Mouse (Mus musculus) forebrain, embryonic 15.5 days (tissue): Measurements from ENCODE around the gene Bsg. TPM values are rescaled to one million over a fixed set of nuclear protein-coding genes. Genes with fewer than 3 reads are reported as not detected.
A peak's percentile ranks its signal among the peaks of the same experiment; 100 is the strongest.
"Not testable (repeated sequence)": the region's sequence is repeated elsewhere in the genome, so short reads cannot be mapped to it uniquely, and the experiment has no call there.

Experiments used
- ATAC-seq: fragments of 200-750 bp; cut with Nextera tagmentation; replicated peaks from 2 replicates; pipeline ENCODE4 v1.8.0; 2017; ENCODE audit warnings: mild to moderate bottlenecking, moderate TSS enrichment, moderate library complexity
- H3K27ac ChIP-seq: fragments of 300-500 bp; sonication (generic); replicated peaks from 2 replicates; pipeline ENCODE4 v1.5.1; 2015; ENCODE audit warnings: mild to moderate bottlenecking, inconsistent platforms
- H3K27me3 ChIP-seq: fragments of 300-500 bp; sonication (generic); 2 replicates; pipeline ENCODE4 v1.6.1; 2015; ENCODE audit warnings: inconsistent platforms
- H3K36me3 ChIP-seq: fragments of 300-500 bp; sonication (generic); 2 replicates; pipeline ENCODE4 v1.6.1; 2015; ENCODE audit warnings: mild to moderate bottlenecking, inconsistent platforms
- H3K4me1 ChIP-seq: fragments of 300-500 bp; sonication (generic); 2 replicates; pipeline ENCODE4 v1.6.1; 2015; ENCODE audit warnings: inconsistent platforms
- H3K4me2 ChIP-seq: fragments of 300-500 bp; sonication (generic); replicated peaks from 2 replicates; pipeline ENCODE4 v1.6.1; 2015; ENCODE audit warnings: mild to moderate bottlenecking, inconsistent platforms
- H3K4me3 ChIP-seq: fragments of 300-500 bp; sonication (generic); 2 replicates; pipeline ENCODE4 v1.5.1; 2015; ENCODE audit warnings: mild to moderate bottlenecking, inconsistent platforms
- H3K9ac ChIP-seq: fragments of 300-500 bp; sonication (generic); replicated peaks from 2 replicates; pipeline ENCODE4 v1.6.1; 2015; ENCODE audit warnings: mild to moderate bottlenecking, inconsistent platforms
- H3K9me3 ChIP-seq: fragments of 300-500 bp; sonication (generic); 2 replicates; pipeline ENCODE4 v1.6.1; 2016; ENCODE audit warnings: inconsistent platforms
- WGBS: fragments of 180-500 bp; shearing (Covaris S2); methylation state at CpG from one replicate; pipeline ENCODE4 v1.1.7; 2015; ENCODE audit warnings: mixed read lengths; 5-methylcytosine and 5-hydroxymethylcytosine counted together
- polyA plus RNA-seq: library from polyadenylated mRNA; unstranded; fragments of >200 nt; fragmentation: Nextera tagmentation; extraction: Ambion mirVana; gene quantifications from 2 replicates; pipeline ENCODE4 v1.2.1, GENCODE M21; 2015

Bsg gene
- polyA plus RNA-seq, 1 experiment from 2014 or later = 728 TPM

GRCm38 (mm10) chr10:79745898-79746773, 41.8 kb downstream of the Bsg start, which contains the start of gene Polrmt:
Gene Polrmt (minus strand): TSS chr10:79746581.
- H3K9ac ChIP-seq = peak within 1 kb of the TSS; percentile 56
- peaks cover 12% of the 10 kb centered on the region for H3K4me1 ChIP-seq
- peak within 1 kb of the TSS; percentile 58 for H3K4me2 ChIP-seq
- peak; percentile 98 for ATAC-seq
- H3K27me3 ChIP-seq = no peaks in the 10 kb centered on the region
- H3K27ac ChIP-seq = peak within 1 kb of the TSS; percentile 47; the same call in 1 of the 2 replicates
- H3K36me3 ChIP-seq = peaks cover 28% of the 10 kb centered on the region
- H3K4me3 ChIP-seq = peak within 1 kb of the TSS; percentile 57
- H3K9me3 ChIP-seq = no peaks in the 10 kb centered on the region
- WGBS = 3% methylated on average over 38 of the region's 38 CpGs

- H3K4me3 ChIP-seq = peak overlapping the region; percentile 57
- H3K27ac ChIP-seq = peak overlapping the region; percentile 47; the same call in 1 of the 2 replicates
- H3K27me3 ChIP-seq = no peaks in the 10 kb centered on the region
Observed at GRCm38 (mm10) chr10:79746774-79747151, 42.5 kb downstream of the Bsg start.

GRCm38 (mm10) chr10:79748496-79748895, 44.2 kb downstream of the Bsg start:
- H3K27ac ChIP-seq = no peak overlapping the region
- no peak overlapping the region for H3K9ac ChIP-seq
- WGBS = 75% methylated on average over 6 of the region's 6 CpGs
- no peaks in the 10 kb centered on the region for H3K9me3 ChIP-seq
- peaks cover 9% of the 10 kb centered on the region for H3K36me3 ChIP-seq
- H3K27me3 ChIP-seq = no peaks in the 10 kb centered on the region
- H3K4me3 ChIP-seq = no peak overlapping the region
- H3K4me1 ChIP-seq = peaks cover 12% of the 10 kb centered on the region
- no peak overlapping the region for H3K4me2 ChIP-seq
- no peak for ATAC-seq

More at GRCm38 (mm10) chr10:79746774-79747151, 42.5 kb downstream of the Bsg start:
- Histone ChIP-seq H3K36me3 (peaks cover 22% of the 10 kb centered on the region), H3K9me3 (no peaks in the 10 kb centered on the region), H3K4me2 (peak overlapping the region; percentile 41), H3K9ac (no peak overlapping the region), H3K4me1 (peaks cover 12% of the 10 kb centered on the region)
- WGBS = 25% methylated on average over 6 of the region's 6 CpGs
- peak; percentile 71 for ATAC-seq

- WGBS = under 1% methylated on average over 36 of the region's 36 CpGs
Observed at GRCm38 (mm10) chr10:79754856-79755516, 50.7 kb downstream of the Bsg start, which contains the start of gene Fgf22. Gene Fgf22 (plus strand): TSS chr10:79755076.

DNA sequence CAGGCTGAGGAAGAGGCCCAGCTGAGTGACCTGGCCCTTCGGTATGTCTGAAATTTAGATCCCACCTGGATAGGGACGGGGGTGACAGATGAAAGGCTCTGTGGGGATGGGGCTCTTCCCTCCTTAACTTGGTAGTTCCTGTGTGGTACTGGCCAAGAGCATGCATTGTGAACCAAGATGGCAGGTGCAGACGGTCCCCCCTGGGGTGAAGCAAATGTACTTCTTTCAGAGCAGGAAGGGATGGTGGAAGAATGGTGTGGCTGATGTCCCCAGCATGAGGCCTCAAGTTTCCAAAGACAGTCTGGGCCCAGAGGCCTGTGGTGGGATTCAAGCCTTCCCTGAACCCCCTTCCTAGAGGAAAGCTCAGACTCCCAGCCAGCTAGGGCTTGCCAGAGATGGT, 51.6 kb downstream of the Bsg start:
- Histone ChIP-seq H3K4me3 (no peak overlapping the region), H3K27me3 (no peaks in the 10 kb centered on the region), H3K9ac (no peak overlapping the region), H3K36me3 (peaks cover 37% of the 10 kb centered on the region), H3K4me1 (peaks cover 9% of the 10 kb centered on the region; the same call in 1 of the 2 replicates), H3K27ac (no peak overlapping the region), H3K4me2 (no peak overlapping the region), H3K9me3 (no peaks in the 10 kb centered on the region)
- 81% methylated on average over 3 of the region's 3 CpGs for WGBS
- ATAC-seq = no peak

More at GRCm38 (mm10) chr10:79754856-79755516, 50.7 kb downstream of the Bsg start, which contains the start of gene Fgf22:
- Histone ChIP-seq H3K27me3 (no peaks in the 10 kb centered on the region), H3K9me3 (no peaks in the 10 kb centered on the region), H3K4me1 (peaks cover 9% of the 10 kb centered on the region; the same call in 1 of the 2 replicates), H3K4me3 (peak within 1 kb of the TSS; percentile 41), H3K36me3 (peaks cover 32% of the 10 kb centered on the region), H3K9ac (peak within 1 kb of the TSS; percentile 36; the same call in 1 of the 2 replicates), H3K27ac (no peak within 1 kb of the TSS), H3K4me2 (peak within 1 kb of the TSS; percentile 74)
- ATAC-seq = peak; percentile 74

- Histone ChIP-seq H3K27ac (no peak overlapping the region), H3K27me3 (no peaks in the 10 kb centered on the region), H3K4me1 (peaks cover 9% of the 10 kb centered on the region; the same call in 1 of the 2 replicates), H3K9me3 (no peaks in the 10 kb centered on the region), H3K9ac (no peak overlapping the region), H3K36me3 (peaks cover 45% of the 10 kb centered on the region), H3K4me2 (no peak overlapping the region), H3K4me3 (no peak overlapping the region)
- no peak for ATAC-seq
- 89% methylated on average over 24 of the region's 24 CpGs for WGBS
Observed at GRCm38 (mm10) chr10:79756660-79757059, 52.4 kb downstream of the Bsg start.

- not testable (repeated sequence) for ATAC-seq
- WGBS = 91% methylated on average over 1 of the region's 1 CpGs
Observed at GRCm38 (mm10) chr10:79759675-79760074, 55.4 kb downstream of the Bsg start.

DNA sequence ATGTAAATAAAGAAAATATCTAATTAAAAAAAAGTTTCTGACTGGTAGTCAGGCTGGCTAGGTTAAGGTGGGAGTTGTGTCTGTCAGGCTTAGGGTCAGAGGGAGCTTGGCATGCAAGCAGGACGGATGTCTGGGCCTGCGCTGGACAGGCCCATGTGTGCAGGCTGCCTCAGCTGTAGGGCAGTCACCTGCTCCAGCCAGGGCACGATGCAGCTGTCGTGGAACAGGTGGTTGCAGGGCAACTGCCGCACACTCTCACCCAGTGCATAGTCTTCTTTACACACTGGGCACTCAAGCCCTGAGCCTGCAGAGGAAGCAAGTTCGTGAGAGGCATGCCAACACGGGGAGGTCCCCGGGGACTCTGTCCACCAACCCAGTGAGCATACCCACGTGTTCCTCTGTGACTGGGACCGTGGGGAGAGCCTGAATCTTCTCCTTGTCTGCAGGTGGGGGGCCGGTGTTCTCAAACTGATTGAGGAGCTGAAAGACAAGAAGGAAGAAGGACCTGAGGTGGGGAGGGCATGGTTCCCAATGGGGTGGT, 56.4 kb downstream of the Bsg start:
- no peak overlapping the region for H3K27ac ChIP-seq
- H3K27me3 ChIP-seq = no peaks in the 10 kb centered on the region
- no peak overlapping the region for H3K4me3 ChIP-seq
- H3K9ac ChIP-seq = no peak overlapping the region
- peaks cover 52% of the 10 kb centered on the region for H3K36me3 ChIP-seq
- H3K4me1 ChIP-seq = peaks cover 23% of the 10 kb centered on the region
- no peak overlapping the region for H3K4me2 ChIP-seq
- 93% methylated on average over 11 of the region's 11 CpGs for WGBS
- no peaks in the 10 kb centered on the region for H3K9me3 ChIP-seq
- no peak for ATAC-seq

More at GRCm38 (mm10) chr10:79759675-79760074, 55.4 kb downstream of the Bsg start:
- not testable (repeated sequence) for H3K4me3 ChIP-seq, H3K27me3 ChIP-seq, H3K9ac ChIP-seq, H3K4me2 ChIP-seq, H3K27ac ChIP-seq, H3K9me3 ChIP-seq
- H3K36me3 ChIP-seq = peaks cover 52% of the 10 kb centered on the region
- H3K4me1 ChIP-seq = peaks cover 21% of the 10 kb centered on the region

Other genes starting within 250 kb of the Bsg start
- not detected in 2 replicates for gene Vmn2r83, start 235.8 kb upstream of the Bsg start, polyA plus RNA-seq
- 8.8 and 10.7 TPM in 2 replicates for gene Plpp2, start 170.7 kb upstream of the Bsg start, polyA plus RNA-seq
- gene Mier2, start 149.3 kb upstream of the Bsg start, polyA plus RNA-seq = 60.1 and 61.7 TPM in 2 replicates
- not detected in 2 replicates for gene Theg, start 117.2 kb upstream of the Bsg start, polyA plus RNA-seq
- 0.22 and 0.27 TPM in 2 replicates for gene C2cd4c, start 90.5 kb upstream of the Bsg start, polyA plus RNA-seq
- gene Shc2, start 66.6 kb upstream of the Bsg start, polyA plus RNA-seq = 15.1 and 15.3 TPM in 2 replicates
- 0.32 TPM in 1 of 2 replicates, not detected in the other for gene Odf3l2, start 58.8 kb upstream of the Bsg start, polyA plus RNA-seq
- gene Madcam1, start 39.9 kb upstream of the Bsg start, polyA plus RNA-seq = 0.95 and 1.3 TPM in 2 replicates
- 80.0 and 83.6 TPM in 2 replicates for gene Tpgs1, start 35.1 kb upstream of the Bsg start, polyA plus RNA-seq
- 75.7 and 81.2 TPM in 2 replicates for gene Cdc34, start 22.3 kb upstream of the Bsg start, polyA plus RNA-seq
- 2.0 and 2.3 TPM in 2 replicates for gene Gzmm, start 15.5 kb upstream of the Bsg start, polyA plus RNA-seq
- 0.64 and 0.69 TPM in 2 replicates for gene Hcn2, start 12.1 kb downstream of the Bsg start, polyA plus RNA-seq
- gene Polrmt, start 42.1 kb downstream of the Bsg start, polyA plus RNA-seq = 43.7 and 44.0 TPM in 2 replicates
- 0.69 and 0.72 TPM in 2 replicates for gene Fgf22, start 50.6 kb downstream of the Bsg start, polyA plus RNA-seq
- 94.9 and 108 TPM in 2 replicates for gene Rnf126, start 62.5 kb downstream of the Bsg start, polyA plus RNA-seq
- gene Fstl3, start 72.8 kb downstream of the Bsg start, polyA plus RNA-seq = 0.83 and 0.84 TPM in 2 replicates
- 0.25 and 0.43 TPM in 2 replicates for gene Prss57, start 86.5 kb downstream of the Bsg start, polyA plus RNA-seq
- 317 and 325 TPM in 2 replicates for gene Palm, start 89.1 kb downstream of the Bsg start, polyA plus RNA-seq
- 0.66 and 0.68 TPM in 2 replicates for gene Misp, start 116.5 kb downstream of the Bsg start, polyA plus RNA-seq
- 108 and 120 TPM in 2 replicates for gene Ptbp1, start 149.9 kb downstream of the Bsg start, polyA plus RNA-seq
- gene Prtn3, start 170.0 kb downstream of the Bsg start, polyA plus RNA-seq = 13.5 and 15.0 TPM in 2 replicates
- gene Plppr3, start 170.1 kb downstream of the Bsg start, polyA plus RNA-seq = 405 and 410 TPM in 2 replicates
- 0.19 TPM in 1 of 2 replicates, not detected in the other for gene Elane, start 181.8 kb downstream of the Bsg start, polyA plus RNA-seq
- not detected in 2 replicates for gene Cfd, start 186.4 kb downstream of the Bsg start, polyA plus RNA-seq
- gene Med16, start 204.4 kb downstream of the Bsg start, polyA plus RNA-seq = 53.2 and 56.6 TPM in 2 replicates
- 10.4 and 21.1 TPM in 2 replicates for gene Gm26602, start 206.4 kb downstream of the Bsg start, polyA plus RNA-seq
- 2.2 and 2.7 TPM in 2 replicates for gene Kiss1r, start 212.5 kb downstream of the Bsg start, polyA plus RNA-seq
- gene R3hdm4, start 216.7 kb downstream of the Bsg start, polyA plus RNA-seq = 272 and 277 TPM in 2 replicates
- gene Arid3a, start 222.6 kb downstream of the Bsg start, polyA plus RNA-seq = 2.7 and 3.1 TPM in 2 replicates